Mouse (Mus musculus): ENCODE results near the gene Olfr1248.

- TF ChIP-seq CTCF (IDR thresholded peaks at IDR 0.05; ENCODE audit: control insufficient read depth, insufficient read depth, insufficient replicate concordance, low read depth, low read length): no peak
- no peak for TF ChIP-seq POLR2A (IDR thresholded peaks at IDR 0.05; ENCODE audit: control insufficient read depth, low read depth, low read length)
Measured at GRCm38 (mm10) chr2:89593057-89593456, 25.0 kb downstream of the Olfr1248 start, which contains the start of gene Olfr1246.
